Mouse (Mus musculus): Measurements from ENCODE around the gene Wsb2.
A peak's percentile ranks its signal among the peaks of the same experiment; 100 is the strongest.
"Not testable (repeated sequence)": the region's sequence is repeated elsewhere in the genome, so short reads cannot be mapped to it uniquely, and the experiment has no call there.

Wsb2 gene

GRCm38 (mm10) chr5:117390895-117391294 is 33.8 kb downstream of the Wsb2 start:
- no peak for DNase-seq

- DNase-seq, result no peak
Measured at GRCm38 (mm10) chr5:117395834-117396233, 38.7 kb downstream of the Wsb2 start.

DNA sequence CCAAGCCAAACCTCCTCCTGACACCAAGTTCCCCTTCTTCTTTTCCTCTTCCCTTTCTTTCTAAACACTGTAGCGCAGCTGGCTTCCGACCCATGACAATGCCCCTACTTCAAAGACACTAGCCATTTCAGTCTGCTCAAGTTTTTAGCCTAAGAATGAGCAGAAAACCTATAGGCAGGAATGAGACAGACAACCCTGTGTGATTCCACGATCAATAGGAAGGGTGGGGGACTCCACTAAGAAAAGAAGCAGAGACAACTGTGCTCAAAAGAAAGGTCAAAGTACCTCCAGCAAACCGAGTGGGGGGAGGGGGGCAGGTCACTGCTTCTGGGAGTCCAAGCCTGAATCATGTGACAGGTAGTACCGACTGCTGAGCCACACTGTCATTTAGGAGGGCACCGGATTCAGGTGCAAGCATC is 39.5 kb downstream of the Wsb2 start:
- no peak for DNase-seq

DNA sequence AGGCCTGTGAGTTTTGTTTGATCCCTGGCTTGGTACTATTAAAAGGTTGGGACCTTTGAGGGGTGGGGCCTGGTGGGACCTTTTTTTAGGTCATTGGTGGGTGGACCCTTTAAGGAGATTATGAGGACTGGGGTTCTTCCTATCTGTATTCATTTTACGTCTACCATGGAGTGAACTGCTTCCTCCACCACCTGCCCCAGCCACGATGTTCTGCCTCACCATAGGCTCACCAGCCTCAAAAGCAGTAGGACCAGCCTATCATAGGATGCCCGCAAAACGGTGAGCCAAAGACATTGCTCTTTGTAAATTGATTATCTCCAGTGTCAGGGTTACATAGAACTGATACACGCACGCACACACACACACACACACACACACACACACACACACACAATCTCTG is 40.3 kb downstream of the Wsb2 start:
- DNase-seq, result no peak

DNA sequence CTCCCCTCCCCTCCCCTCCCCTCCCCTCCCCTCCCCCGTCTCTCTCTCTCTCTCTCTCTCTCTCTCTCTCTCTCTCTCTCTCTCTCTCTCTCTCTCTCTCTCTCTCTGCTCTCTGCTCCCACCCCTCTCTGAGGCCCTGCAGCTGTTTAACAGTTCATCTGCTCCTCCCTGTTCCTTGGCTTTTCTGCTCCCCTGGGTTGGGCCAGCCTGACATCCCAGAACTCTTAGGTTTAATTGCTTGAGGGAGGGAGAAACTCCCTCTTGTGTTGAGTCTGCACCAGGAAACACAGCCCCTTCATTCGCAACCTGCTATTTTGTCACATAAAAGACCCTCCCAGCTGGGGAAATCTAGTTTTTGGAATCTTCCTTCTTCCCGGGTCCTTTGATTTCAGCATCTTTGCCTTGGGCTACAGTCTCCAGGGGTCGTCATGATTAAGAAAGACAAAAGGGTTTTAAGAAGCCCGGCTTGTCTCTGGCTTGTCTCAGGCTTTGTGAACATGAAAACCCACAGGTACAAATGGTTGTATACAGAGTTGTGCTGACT is 41.0 kb downstream of the Wsb2 start:
- no peak for DNase-seq

- no peak for DNase-seq
Measured at GRCm38 (mm10) chr5:117399281-117399680, 42.2 kb downstream of the Wsb2 start.

GRCm38 (mm10) chr5:117403609-117404008 is 46.5 kb downstream of the Wsb2 start:
- DNase-seq, result no peak

- not testable (repeated sequence) for DNase-seq
Measured at GRCm38 (mm10) chr5:117404671-117405070, 47.6 kb downstream of the Wsb2 start.

GRCm38 (mm10) chr5:117408216-117408615 is 51.1 kb downstream of the Wsb2 start:
- DNase-seq, result peak in 1 of 2 experiments; percentile 38

DNA sequence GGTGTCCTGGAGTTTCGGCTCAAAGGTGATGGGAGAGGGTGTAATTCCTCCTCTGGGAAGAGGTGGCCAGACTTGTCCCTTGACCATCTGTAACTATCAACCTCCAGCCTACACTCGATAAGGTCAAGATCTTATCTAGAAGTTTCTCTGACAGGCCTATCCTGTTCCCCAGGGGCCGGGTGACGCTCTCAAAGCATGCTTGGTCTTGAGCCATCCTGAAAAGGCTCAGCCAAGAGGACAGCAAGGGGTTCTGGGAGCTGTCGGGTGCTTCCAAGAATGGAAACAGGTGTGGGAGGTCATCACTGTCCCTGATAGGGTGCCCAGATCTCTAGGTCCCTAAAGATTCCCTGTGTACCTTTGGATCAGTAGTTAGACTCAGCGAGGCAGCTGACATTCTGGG is 52.3 kb downstream of the Wsb2 start:
- DNase-seq, result no peak

GRCm38 (mm10) chr5:117413507-117414501 is 56.7 kb downstream of the Wsb2 start, which contains the start of gene Ksr2:
Gene Ksr2 (plus strand): TSS chr5:117414000.
- DNase-seq, result peak; percentile 48 to 65

DNA sequence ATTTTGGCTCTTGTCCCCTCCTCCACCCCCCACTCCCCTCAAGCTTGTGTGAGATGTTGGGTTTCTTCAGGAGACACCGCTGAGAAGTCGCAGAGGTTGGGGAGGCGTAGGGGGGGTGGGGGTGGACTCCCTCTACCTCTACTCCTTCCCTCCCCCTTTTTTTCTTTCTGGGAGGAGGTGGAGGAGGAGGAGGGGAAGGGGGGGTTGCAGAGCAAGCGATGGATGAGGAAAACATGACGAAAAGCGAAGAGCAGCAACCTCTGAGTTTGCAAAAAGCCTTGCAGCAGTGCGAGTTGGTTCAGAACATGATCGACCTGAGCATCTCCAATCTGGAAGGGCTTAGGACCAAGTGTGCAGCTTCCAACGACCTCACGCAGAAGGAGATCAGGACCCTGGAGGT is 57.5 kb downstream of the Wsb2 start:
- DNase-seq, result no peak

- no peak for DNase-seq
Measured at GRCm38 (mm10) chr5:117415011-117415912, 58.2 kb downstream of the Wsb2 start.

DNA sequence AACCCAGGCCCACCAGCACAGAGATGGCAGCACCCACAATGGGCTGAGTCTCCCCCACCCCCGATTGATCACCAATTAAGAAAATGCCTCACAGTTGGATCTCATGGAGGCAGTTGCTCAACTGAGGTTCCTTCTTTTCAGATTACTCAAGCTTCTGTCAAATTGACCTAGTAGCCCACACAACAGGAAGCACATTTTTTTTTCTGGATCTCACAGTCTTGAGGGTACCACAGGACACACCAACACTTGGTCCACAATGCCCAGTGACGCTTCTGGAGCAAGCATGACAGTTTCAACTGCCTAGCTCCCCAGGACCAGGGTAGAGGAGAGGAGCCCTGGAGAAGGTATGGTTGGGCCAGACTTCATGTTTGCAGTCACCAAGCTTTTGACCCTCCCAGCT is 60.3 kb downstream of the Wsb2 start:
- DNase-seq, result no peak

Measured in lung, postnatal 4 days (tissue).